Mouse (Mus musculus) kidney, postnatal 10 days (tissue): ENCODE data around the gene Srrd.
"Not testable (repeated sequence)": the region's sequence is repeated elsewhere in the genome, so short reads cannot be mapped to it uniquely, and the experiment has no call there.

ENCODE experiments used
- DNase-seq: peaks from one replicate; pipeline ENCODE4 v3.0.0; 2021; ENCODE audit warnings: mixed read lengths

The Srrd gene

DNA sequence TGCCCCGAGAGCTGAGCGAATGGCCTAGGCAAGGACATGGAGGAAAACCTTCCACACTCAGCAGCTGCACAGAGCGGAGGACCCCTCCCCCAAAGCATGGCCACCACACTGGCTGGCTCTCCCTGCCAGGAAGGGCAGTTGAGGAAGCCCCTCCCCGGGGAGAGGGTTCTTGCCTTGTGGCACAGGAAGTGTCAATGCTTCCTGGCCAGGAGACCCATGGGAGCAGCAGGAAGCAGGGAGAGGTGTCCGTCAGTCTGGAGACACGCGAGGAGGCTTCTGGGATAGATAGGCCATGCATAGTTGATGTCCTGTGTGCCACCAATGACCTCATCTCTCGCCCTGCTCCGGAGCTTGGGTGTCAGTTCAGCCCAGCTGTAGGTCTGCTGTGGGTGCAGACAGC is 13.5 kb upstream of the Srrd start:
- DNase-seq: peak; percentile 49

DNA sequence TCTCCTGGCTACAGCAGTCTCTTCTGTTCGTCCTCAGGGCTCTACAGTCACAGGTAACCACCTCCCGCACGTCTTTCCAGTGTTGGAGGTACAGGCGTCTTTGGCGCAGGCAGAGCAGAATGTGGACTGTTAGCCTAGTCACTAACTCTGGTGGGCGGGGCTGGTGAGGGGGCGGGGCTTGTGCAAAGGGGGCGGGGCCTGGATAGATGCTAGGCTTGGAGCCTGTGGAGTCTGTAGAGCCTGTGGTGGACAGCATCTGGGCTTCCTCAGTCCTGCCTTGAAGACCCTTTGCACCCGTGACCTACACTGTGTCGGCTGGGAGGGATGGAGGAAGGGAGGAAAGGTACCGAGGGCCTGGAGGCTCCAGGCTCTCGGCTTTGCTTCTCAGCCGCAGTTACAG is 13.1 kb upstream of the Srrd start, which contains the start of gene Gm6583:
Gene Gm6583 (minus strand): TSS at position 124 of the 400 bp plus-strand sequence.
- no peak for DNase-seq

DNA sequence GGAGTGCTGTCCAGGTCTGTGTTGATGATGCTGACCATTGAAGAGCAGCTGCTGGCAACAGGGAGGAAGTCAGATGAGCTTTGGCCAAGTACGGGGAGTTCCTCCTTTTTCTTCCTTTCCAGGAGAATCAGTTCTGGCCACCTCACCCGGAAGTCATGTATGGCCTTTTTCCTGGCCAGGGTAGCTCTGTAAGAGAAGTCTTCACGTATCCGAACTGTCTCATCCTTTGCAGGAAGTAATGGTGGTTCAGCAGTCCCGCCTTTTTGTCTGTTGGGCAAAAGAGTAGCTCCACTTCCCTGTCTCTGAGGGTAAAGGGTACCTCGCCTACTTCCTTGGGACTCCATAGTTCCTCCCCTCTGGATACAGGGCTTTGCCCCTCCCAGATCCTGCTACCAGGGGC is 12.7 kb upstream of the Srrd start:
- DNase-seq: no peak

DNA sequence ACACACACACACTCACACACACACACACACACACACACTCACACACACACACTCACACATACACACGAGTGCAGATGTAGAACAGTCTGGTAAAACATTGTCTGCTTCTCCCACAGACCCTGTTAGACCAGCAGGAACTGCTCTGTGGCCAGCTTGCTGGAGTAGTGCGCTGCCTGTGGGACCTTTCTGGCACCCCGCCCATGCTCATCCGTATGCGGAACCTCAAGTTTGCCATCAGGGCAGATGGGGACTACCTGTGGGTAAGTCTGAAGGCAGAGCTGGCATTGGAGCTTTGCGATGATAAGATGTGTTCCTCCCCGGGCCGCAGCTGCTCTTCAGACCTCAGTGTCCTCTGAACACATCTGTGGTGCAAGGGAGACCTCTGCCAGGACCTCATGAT is 6.3 kb upstream of the Srrd start:
- no peak for DNase-seq

DNA sequence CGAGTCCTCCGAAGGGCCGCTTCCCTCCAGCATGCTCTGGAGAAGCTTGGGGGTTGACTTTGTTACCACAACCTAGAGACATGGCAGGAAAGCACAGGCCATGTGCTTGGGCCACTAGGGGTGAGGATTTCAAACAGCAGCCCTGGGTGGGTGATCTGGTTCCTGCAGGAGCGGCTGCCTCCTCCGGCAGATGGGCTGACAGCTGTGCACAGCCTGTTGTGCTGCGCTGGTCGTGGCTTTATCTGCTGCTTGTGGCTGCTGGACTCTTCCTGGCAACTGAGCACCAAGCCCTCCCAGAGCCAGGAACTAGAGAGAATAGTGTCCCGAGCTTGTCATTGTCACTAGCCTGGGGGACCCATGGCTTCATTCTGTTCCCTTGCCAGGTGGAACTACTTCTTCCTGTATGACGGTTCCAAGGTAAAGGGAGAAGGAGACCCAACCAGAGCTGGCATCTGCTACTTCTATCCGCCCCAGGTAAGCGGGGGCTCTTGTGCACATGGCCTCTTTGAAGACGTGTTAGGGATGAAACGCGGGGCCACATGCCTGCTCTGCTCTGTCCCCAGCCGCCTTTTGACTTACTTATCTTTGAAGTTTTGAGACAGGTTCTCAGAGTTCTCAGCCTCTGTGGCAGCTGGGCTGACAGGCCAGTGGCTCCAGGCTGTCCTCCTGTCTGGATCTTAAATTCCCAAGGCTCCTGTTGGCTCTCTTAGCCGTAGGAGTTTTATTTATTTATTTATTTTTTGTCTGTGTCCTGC is 3.5 kb upstream of the Srrd start:
- DNase-seq: no peak

DNA sequence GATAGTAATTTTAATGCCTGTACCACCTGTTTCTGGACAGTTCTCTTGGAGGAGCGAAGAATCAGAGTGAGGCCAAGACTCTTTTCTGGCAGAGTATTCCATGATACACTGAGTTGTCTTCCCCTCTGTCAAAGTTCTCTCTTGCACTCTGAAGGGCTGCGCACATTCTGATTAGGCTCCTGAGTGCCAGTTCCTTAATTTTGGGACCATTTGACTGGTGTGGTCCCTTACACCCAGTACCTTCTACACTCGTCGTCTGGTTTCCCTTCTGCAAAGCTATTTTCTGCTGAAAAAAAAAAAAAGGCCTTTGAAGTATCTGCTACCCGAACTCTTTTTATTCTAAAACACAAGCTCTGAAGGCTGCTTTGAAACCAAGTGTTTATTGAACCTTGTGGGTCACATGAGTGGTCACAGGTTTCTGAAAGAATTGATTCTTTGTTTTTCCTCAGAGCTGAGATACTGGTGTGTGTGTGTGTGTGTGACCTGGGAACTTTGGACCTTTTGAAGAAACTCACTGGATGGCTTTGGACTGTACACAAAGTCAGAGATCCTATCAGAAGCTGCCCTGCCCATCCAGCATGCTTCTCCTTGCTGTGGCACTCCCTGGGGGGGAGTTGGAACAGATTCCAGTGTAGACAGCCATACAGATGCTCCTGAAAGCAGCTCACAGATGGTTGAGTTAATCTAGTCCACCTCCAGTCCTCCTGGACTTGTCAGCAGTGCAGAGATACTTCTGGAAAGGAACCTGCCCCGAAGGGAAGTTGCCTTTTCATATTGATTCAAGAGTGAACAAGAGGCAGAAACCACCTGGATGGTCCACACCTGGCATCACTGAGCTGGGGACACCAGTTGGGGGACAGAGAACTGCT is 1.5 kb upstream of the Srrd start:
- DNase-seq: no peak

DNA sequence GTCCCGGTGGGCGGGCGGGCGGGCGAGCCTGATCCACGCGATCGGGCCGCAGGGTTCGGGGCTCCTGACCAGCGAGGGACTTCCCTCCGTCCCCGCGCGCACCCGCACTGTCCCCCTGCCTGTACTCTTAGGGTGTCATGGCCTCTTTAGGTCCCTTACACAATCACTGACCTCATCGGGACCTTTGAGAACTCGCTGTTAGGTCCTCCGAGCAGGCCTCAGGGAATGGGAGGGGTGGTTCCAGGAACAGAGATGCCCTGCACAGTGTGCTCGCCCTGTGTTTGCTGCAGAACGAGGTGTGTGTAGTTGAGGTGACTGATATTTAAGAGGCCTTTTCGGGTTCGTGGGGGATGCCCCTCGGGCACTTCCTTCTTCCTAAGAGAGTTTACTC is 360 bp upstream of the Srrd start:
- no peak for DNase-seq

DNA sequence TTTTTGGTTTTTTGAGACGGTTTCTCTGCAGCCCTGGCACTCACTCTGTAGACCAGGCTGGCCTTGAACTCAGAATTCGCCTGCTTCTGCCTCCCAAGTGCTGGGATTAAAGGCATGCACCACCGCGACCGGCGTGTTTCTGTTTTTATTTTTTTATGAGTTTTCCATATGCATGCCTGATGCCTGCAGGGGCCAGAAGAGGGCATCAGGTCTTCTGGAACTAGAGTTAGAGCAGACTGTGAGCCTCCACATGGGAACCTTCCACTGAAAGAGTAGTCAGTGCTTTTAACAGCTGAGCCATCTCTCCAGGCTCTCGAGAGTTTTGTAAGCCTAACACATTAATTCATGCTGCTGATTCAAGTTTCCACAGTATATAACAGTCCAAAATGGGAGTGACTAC is 3.6 kb downstream of the Srrd start:
- DNase-seq: no peak

DNA sequence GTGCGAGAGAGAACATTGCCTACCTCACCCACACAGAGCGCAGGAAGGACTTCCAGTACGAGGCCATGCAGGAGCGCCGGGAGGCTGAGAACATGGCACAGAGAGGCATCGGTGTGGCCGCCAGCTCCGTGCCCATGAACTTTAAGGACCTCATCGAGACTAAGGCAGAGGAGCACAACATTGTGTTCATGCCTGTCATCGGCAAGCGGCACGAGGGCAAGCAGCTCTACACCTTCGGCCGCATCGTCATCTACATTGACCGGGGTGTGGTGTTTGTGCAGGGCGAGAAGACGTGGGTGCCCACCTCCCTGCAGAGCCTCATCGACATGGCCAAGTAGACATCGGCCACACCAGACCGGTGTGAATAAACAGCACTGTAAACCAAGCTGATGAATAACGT is 5.8 kb downstream of the Srrd start:
- DNase-seq: no peak

DNA sequence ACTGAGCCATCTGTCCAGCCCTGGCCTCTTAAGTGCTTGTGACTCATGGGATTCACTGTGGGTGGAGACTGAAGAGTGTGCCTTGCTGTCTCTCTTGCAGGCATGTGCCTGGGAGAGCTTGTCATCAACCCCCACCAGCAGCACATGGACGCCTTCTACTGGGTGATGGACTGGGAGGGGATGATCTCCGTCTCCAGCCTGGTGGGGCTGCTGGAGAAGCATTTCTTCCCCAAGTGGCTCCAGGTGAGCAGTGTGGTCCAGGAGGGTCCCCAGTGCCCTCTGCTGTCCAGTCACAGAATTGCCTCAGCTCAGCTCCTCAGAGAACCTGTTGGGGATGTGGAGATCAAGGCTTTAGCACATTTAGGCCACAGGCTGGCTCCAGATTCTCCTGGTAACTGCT is 7.4 kb downstream of the Srrd start:
- peak; percentile 81 for DNase-seq

DNA sequence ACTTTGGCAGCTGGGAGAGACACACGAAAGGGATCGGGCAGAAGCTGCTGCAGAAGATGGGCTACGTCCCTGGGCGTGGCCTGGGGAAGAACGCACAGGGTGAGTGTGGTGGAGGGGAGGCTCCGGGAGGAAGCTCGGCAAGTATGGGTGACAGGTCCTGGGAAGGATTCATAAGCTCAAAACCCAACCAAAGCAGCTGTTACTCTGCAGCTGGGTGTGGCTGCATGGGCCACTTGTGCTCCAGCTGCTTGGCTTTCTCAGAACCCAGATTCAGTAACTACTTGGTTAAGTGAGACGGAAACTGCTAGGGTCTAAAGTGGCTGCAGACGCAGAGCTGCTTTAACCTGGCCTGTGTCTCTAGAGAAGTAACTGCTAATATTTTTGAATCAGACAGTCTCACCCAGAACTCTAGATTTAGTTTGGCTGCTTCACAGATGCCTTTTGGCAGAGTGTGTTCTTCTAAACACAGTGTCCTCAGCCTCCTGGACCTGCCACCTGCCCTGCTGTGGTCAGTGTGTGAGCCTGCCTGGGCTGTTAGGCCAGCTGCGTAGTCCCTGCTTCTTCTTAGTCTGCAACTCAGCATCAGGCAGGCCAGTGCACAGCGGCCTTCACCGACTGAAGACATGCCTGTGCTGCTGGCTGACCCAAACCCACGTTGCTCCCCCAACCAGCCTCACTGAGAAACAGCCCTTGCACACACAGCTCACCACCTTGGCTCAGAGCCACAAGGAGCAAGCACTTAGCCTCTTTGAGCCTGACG is 12.9 kb downstream of the Srrd start:
- DNase-seq: no peak

DNA sequence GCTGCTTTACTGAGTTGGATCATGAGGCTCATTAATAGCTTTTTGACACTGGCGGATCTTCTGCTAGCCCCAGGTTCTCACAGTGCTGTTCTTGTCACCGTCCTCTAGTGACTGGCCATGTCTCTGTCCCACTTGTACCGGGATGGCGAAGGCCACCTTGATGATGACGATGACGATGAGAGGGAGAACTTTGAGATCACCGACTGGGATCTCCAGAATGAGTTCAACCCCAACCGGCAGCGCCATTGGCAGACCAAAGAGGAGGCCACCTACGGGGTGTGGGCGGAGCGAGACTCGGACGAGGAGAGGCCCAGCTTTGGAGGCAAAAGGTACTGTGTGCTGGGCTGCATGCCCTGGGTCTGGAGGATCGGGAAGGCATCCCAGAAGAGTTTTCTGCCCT is 15.0 kb downstream of the Srrd start:
- DNase-seq: no peak

DNA sequence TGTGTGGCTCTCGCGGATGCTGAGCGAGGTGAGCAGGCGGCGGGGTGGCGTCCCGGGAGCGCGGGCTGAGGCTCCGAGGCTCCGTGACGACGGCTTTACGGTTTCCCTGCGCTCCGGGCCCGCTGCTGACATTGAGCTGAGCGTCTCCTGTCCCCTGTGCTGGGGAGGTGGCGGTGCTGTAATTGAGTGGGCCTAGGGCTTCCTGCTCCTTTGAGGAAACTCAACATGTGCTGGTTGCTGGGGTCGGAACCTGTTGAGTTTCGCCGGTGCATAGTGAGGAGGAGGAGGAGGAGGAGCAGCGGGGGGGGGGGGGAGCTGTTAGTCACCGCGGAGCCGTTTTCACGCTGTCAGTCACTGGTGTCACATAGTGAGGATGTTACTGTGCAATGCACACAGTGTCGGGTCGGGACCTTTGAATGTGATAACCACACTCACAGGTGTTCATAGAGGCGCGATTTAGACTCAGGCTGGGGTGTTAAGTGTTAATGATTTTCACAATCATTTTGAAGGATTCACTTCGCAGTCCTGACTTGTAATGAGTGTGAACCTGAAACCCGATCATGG is 16.3 kb downstream of the Srrd start:
- DNase-seq: no peak

DNA sequence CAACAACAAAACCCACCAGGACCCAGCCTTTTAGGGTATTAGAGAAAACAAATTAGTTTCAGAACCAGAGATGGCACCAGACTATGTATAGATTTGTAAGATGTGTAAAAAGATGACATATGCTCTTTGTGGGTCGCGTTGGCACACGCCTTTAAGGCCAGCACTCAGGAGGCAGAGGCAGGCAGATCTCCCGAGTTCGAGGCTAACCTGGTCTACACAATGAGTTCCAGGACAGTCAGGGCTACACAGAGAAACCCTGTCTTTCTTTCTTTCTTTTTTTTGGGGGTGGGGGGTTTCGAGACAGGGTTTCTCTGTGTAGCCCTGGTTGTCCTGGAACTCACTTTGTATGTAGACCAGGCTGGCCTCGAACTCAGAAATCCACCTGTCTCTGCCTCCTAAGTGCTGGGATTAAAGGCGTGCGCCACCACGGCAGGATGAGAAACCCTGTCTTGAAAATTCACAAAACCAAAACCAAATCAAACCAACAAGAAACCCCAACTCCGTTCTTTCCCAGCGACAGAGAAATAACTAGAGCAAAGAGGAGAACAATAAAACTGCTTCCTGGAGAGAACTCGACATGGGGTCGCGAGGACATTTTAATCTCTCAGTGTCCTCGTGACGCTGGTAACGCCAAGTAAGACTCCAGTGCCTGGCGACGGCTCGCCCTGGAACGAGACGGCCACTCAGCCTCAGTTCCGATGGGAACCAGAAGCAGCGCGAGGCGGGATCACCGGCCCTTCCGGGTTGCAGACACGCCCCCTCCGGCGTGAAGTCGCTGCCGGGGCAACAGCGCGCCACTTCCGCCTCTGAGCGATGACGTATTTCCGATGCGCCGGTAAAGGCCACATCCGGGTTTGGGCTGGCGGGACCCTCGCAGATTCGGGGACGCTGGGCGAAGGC is 17.0 kb downstream of the Srrd start, which contains the start of gene Tfip11:
Gene Tfip11 (plus strand): TSS at position 813 of the 900 bp plus-strand sequence.
- peak; percentile 98 for DNase-seq

DNA sequence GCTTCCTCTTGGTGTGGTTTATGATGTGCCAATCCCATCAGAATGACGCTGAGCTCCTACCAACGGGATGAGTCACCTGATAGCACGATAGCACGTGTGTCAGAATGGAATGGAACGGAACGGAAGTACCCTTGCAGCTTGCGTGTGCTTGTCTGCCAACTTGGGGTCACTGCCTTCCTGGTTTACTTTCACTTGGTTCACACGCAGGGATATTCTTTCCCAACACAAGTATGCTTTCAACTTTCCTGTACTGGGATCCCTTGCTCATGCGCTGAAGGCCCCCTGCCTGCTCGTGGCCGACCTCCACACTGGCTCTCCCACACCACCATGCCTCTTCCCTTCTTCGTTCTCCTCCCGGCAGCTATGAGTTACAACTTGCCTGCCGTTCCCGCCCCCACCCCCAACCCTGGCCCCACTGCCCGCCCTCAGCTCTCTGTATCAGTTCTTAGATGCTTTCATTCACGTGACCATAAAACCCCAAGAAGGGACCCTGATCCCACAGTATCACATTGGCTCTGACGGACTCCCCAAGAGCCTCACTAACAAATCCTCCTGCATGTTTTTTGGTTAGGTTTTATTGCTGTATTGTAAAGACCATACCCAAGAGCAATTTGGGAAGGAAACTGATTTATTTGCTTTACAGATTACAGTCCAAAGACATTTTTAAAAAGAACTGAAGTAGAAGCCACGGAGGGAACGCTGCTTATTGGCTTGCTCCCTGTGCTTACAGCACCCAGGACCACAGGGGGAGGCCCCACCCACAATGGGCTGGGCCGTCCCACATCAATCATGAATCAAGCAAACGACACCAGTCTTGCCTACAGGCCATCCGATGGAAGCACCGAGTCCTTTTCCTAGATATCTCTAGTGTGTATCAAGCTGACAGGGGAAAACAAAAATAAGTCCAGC is 17.9 kb downstream of the Srrd start:
- DNase-seq: peak; percentile 72

DNA sequence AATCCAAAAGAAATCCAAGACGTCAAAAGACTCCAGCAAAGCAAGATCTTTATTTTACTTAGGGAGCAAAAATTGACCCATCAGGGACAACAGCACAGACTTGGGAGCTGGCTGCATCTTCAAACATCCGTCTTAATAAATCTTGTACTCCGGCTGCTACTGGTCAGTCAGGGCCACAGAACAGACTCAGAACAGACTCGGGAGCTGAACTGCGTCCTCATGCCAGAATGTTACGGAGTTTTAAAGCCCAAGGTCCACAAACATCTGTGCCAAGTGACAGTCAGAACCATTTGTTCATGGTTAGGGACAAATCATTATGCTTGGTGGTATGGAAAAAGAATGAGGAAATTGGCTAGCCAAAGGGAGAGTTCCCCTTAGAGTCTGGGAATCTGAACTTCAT is 19.6 kb downstream of the Srrd start:
- DNase-seq: no peak

DNA sequence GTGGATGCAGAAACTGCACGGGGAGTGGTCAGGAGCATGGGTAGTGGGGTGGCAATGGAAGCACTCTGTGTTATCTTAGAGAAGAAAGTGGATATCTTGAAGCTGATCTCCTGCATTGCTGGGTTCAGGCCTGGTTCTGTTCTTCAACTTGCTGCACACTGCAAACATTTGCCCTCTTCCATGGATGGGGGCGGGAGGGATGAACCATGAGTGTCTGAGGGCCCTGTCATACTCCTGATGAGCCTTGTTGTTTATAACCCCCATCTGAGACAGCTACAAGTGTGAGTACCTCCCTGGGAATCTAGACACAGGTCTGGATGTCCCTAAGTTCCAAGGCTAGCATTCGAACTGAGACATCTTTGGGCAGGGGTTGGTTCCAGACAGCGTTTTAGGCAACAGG is 21.5 kb downstream of the Srrd start:
- DNase-seq: no peak

DNA sequence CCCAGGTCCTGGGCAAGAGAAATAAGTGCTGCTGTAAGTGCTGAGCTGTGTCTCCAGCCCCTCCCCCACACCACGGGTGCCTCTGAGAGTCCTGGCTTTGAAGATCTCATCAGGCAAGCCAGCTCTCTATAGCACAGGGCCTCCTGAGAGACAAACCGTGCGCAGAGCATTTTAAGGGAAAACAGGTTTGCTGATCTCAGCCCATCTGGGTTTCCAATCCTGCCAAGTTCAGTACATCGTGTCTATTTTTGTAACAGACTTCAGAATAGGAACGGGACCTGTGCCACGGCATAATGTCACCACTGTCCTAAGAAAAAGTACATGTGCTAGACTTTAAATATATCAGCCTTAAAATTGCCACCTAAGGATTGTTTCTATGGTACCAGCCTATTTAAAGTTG is 21.9 kb downstream of the Srrd start:
- DNase-seq: no peak

DNA sequence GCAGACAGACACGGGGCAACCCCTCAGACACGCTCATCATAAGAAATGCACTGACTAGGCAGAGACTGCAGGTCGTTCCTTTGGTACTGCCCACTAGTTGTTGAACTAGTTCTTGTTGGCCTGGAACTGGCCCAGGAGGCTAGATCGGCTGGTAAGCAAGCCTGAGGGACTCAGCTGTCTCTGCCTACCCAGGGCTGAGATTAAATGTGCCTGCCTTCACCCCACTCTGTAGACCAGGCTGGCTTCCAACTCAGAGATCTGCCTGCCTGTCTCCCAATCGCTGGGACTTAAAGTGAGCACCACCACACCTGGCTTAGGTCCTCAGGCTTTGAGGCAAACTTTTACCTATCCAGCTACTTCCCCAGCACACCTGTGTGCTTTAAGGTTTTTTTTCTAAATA is 22.5 kb downstream of the Srrd start:
- no peak for DNase-seq

DNA sequence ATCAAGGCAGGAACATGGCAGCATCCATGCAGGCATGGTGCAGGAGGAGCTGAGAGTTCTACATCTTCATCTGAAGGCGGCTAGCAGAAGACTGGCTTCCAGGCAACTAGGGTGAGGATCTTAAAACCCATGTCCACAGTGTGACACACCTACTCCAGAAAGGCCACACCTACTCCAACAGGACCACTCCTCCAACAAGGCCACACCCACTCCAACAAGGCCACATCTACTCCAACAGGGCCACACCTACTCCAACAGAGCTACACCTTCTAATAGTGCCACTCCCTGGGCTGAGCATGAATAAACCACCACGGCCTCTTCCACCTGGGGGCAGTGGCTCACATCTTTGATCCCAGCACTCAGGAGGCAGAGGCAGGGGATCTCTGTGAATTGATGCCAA is 23.5 kb downstream of the Srrd start:
- DNase-seq: not testable (repeated sequence)

DNA sequence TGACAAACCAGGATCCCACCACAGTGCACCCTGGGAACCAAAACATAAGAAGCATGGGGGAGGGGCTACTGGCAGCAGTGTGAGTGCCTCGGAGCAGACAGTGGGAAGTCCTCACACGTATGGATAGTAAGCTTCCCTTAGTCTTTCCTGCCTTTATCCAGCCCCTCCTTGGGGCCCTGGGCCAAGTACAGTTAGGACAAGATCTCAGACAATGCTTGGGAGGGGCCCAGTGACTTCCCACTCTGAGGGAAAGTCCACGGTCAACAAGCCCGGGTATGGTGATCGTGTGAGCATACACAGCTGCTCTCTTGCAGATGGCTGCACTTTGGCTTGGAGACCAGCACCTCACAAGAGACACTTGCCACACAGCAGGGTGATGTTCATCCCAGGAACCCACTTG is 25.5 kb downstream of the Srrd start:
- peak; percentile 71 for DNase-seq
